Mouse (Mus musculus) lung, postnatal 0 days (tissue): ENCODE data around the gene Elmo1. TPM values are rescaled to one million over a fixed set of nuclear protein-coding genes. Genes with fewer than 3 reads are reported as not detected.

Experiments used
- ATAC-seq: fragments of 200-750 bp; cut with Nextera tagmentation; 2 replicates; pipeline ENCODE4 v1.8.0; 2017; ENCODE audit warnings: moderate library complexity
- DNase-seq: peaks from one replicate; pipeline ENCODE4 v3.0.0-alpha.2; 2016; ENCODE audit warnings: low spot score
- H3K27ac ChIP-seq: fragments of 300-500 bp; sonication (generic); 2 replicates; pipeline ENCODE4 v1.5.1; 2014; ENCODE audit warnings: antibody characterized with exemption, mild to moderate bottlenecking, low read length, mixed read lengths
- H3K27me3 ChIP-seq: fragments of 300-500 bp; sonication (generic); replicated peaks from 2 replicates; pipeline ENCODE4 v1.6.1; 2014; ENCODE audit warnings: low read length, mixed read lengths; ENCODE audit not compliant: insufficient read depth
- H3K36me3 ChIP-seq: fragments of 300-500 bp; sonication (generic); 2 replicates; pipeline ENCODE4 v1.6.1; 2014; ENCODE audit warnings: low read length, mixed read lengths; ENCODE audit not compliant: insufficient read depth
- H3K4me1 ChIP-seq: fragments of 300-500 bp; sonication (generic); 2 replicates; pipeline ENCODE4 v1.6.1; 2014; ENCODE audit warnings: antibody characterized with exemption, low read depth, low read length, mixed read lengths; ENCODE audit not compliant: insufficient read depth
- H3K4me2 ChIP-seq: fragments of 300-500 bp; sonication (generic); replicated peaks from 2 replicates; pipeline ENCODE4 v1.6.1; 2014; ENCODE audit warnings: low read depth, mild to moderate bottlenecking, low read length, moderate library complexity, mixed read lengths
- H3K4me3 ChIP-seq: fragments of 300-500 bp; sonication (generic); 2 replicates; pipeline ENCODE4 v1.5.1; 2014; ENCODE audit warnings: low read depth, low read length
- H3K9ac ChIP-seq: fragments of 300-500 bp; sonication (generic); replicated peaks from 2 replicates; pipeline ENCODE4 v1.6.1; 2014; ENCODE audit warnings: low read depth, mild to moderate bottlenecking
- H3K9me3 ChIP-seq: fragments of 300-500 bp; sonication (generic); 2 replicates; pipeline ENCODE4 v1.6.1; 2016; ENCODE audit warnings: low read length, mixed read lengths
- CTCF ChIP-seq: IDR thresholded peaks from 2 replicates; pipeline ENCODE4 v1.5.1; 2016; ENCODE audit warnings: antibody characterized with exemption, mild to moderate bottlenecking
- EP300 ChIP-seq: IDR thresholded peaks from 2 replicates; pipeline ENCODE4 v1.6.1; 2016; ENCODE audit warnings: antibody characterized with exemption, mild to moderate bottlenecking, control low read depth
- WGBS: fragments of 180-500 bp; shearing (Covaris S2); extraction: QIAGEN DNeasy Blood & Tissue Kit; methylation state at CpG from one replicate; pipeline ENCODE4 v1.1.7; 2014; 5-methylcytosine and 5-hydroxymethylcytosine counted together
- polyA plus RNA-seq: library from polyadenylated mRNA; unstranded; fragments of >200 nt; fragmentation: Nextera tagmentation; extraction: Ambion mirVana; gene quantifications from 2 replicates; pipeline ENCODE4 v1.2.1, GENCODE M21; 2015

The Elmo1 gene
- polyA plus RNA-seq, 1 experiment from 2014 or later = 20.8 TPM

DNA sequence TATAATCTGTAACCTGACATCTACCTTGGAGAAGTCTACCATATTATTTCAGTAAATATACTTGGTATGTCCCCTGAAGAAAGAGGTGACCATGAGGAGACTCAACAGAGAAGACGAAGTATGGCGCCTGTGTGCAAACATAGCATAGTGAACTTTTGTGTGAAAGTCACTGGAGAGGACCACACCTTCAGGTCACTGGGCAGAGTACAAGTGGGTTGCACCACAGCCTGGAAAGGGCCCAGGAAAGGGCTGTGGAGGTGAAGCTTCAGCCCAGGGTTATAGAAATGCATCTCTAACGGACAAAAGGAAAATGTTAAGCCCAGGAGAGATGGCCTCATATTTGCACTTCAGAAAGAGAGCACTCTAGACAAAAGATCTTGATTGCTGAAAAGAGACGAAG is 420.6 kb downstream of the Elmo1 start:
- TF ChIP-seq CTCF (no peak), EP300 (no peak)
- H3K9me3 ChIP-seq = no peaks in the 10 kb centered on the region
- no peaks in the 10 kb centered on the region for H3K4me1 ChIP-seq
- no peak overlapping the region for H3K4me3 ChIP-seq
- no peak overlapping the region for H3K27ac ChIP-seq
- H3K9ac ChIP-seq = no peak overlapping the region
- WGBS = 68% methylated on average over 4 of the region's 4 CpGs
- no peaks in the 10 kb centered on the region for H3K27me3 ChIP-seq
- no peaks in the 10 kb centered on the region for H3K36me3 ChIP-seq
- H3K4me2 ChIP-seq = no peak overlapping the region
- ATAC-seq = no peak
- DNase-seq = no peak

DNA sequence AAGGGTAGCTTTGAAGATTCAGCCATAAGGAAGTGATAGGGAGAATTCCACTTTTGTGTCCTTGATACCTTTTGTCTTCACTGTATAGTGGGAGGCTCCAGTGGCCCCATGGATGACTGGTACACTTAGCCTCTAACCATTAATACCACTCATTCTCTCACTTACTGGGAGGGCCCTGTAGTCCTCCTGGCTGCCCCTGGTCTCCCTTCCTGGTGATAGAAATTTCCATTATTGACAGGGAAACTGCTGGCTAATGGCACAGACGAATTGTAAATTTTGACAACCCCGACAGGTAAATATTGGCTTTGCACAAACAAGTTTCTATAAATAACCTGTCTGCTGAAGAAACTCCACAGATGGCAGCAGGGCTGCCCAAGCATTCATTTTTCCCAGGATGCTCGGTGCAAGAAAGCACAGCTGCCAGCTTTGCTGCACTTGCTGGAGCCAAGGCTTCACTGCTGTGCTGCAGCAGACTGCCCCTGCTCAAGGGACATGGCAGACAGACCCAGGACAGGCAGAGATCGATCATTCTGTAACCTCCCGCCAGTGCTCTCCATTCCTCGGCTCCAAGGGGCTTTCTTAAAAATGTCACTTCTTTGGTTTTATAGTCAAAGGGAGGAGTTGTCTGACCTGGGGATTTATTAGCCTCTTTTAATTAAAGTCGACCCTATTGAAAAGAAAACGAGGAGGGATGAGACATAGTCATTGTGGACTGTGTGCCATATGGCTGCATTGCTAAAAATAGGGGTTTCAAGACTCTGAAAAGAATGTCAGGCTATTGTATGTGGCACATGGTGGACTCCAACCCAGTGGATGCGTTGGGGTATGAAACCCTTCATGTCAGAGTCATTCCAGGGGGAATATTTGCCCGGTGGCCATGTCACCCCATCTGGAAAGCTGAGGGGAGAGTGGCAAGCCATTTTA is 422.2 kb downstream of the Elmo1 start:
- no peak for ATAC-seq

GRCm38 (mm10) chr13:20514721-20515120 is 424.3 kb downstream of the Elmo1 start:
- ATAC-seq (peak; percentile 76), DNase-seq (peak; percentile 57)
- Histone ChIP-seq H3K27ac (no peak overlapping the region), H3K4me1 (no peaks in the 10 kb centered on the region), H3K27me3 (no peaks in the 10 kb centered on the region), H3K4me2 (no peak overlapping the region), H3K9ac (no peak overlapping the region), H3K9me3 (no peaks in the 10 kb centered on the region), H3K36me3 (no peaks in the 10 kb centered on the region), H3K4me3 (no peak overlapping the region)
- no peak for TF ChIP-seq EP300
- WGBS = 70% methylated on average over 3 of the region's 3 CpGs

More for the DNA sequence above, 422.2 kb downstream of the Elmo1 start:
- H3K27me3 ChIP-seq = no peaks in the 10 kb centered on the region
- WGBS = 66% methylated on average over 10 of the region's 10 CpGs
- no peak for DNase-seq
- no peaks in the 10 kb centered on the region for H3K9me3 ChIP-seq
- no peak overlapping the region for H3K9ac ChIP-seq
- H3K4me3 ChIP-seq = no peak overlapping the region
- H3K27ac ChIP-seq = no peak overlapping the region
- H3K36me3 ChIP-seq = no peaks in the 10 kb centered on the region
- no peak overlapping the region for H3K4me2 ChIP-seq
- TF ChIP-seq EP300 = no peak
- no peak for TF ChIP-seq CTCF
- H3K4me1 ChIP-seq = no peaks in the 10 kb centered on the region

GRCm38 (mm10) chr13:20516096-20516495 is 425.7 kb downstream of the Elmo1 start:
- no peaks in the 10 kb centered on the region for H3K9me3 ChIP-seq
- H3K4me1 ChIP-seq = no peaks in the 10 kb centered on the region
- no peak overlapping the region for H3K4me2 ChIP-seq
- H3K9ac ChIP-seq = no peak overlapping the region
- H3K4me3 ChIP-seq = no peak overlapping the region
- ATAC-seq (no peak; the same call in 1 of the 2 replicates), DNase-seq (no peak)
- TF ChIP-seq CTCF = no peak
- TF ChIP-seq EP300 = no peak
- 67% methylated on average over 4 of the region's 4 CpGs for WGBS
- H3K27ac ChIP-seq = no peak overlapping the region
- H3K27me3 ChIP-seq = no peaks in the 10 kb centered on the region
- H3K36me3 ChIP-seq = no peaks in the 10 kb centered on the region

DNA sequence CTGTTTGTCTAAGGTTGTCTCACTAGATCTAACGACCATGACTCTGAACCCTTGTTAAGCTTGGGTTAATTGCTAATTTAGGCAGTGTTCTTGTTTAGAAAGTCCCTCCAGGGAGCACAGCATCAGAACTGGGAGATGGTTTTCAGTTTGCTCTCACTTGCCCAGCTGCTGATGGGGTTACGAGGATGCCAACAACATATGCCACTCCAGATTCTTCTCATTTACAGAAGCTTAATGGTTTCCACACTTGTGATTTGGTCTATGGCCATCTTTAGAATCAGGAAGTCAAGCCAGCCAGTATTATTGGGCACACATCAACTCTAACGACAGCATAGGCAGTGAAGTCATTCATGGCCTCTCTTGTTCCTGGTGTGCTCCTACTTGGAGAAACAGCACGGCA is 427.3 kb downstream of the Elmo1 start:
- DNase-seq (no peak), ATAC-seq (no peak)
- WGBS = 87% methylated on average over 4 of the region's 4 CpGs
- H3K4me1 ChIP-seq = no peaks in the 10 kb centered on the region
- H3K9me3 ChIP-seq = no peaks in the 10 kb centered on the region
- no peaks in the 10 kb centered on the region for H3K27me3 ChIP-seq
- no peak overlapping the region for H3K9ac ChIP-seq
- TF ChIP-seq CTCF = no peak
- no peak for TF ChIP-seq EP300
- no peaks in the 10 kb centered on the region for H3K36me3 ChIP-seq
- H3K4me3 ChIP-seq = no peak overlapping the region
- no peak overlapping the region for H3K27ac ChIP-seq
- no peak overlapping the region for H3K4me2 ChIP-seq

DNA sequence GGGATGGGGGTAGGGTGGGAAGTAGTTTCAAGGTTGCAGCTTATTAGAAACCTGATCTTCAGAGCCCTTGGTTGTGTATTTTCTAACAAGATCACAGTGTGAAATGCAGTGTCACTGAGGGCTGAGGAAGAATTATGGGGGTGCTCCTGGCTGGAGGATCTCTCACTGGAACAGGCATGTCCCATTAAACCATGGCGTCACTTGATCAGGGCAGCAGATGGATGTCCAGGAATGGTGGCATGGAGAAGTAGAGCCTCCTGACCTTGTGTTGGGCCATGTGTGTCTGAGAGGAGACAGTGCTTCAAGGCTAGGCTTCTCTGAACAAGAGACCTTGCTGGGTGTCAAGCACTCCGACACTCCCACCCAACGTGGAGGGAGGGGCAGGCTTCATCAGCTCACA is 431.1 kb downstream of the Elmo1 start:
- no peaks in the 10 kb centered on the region for H3K27me3 ChIP-seq
- no peak overlapping the region for H3K4me3 ChIP-seq
- H3K9me3 ChIP-seq = no peaks in the 10 kb centered on the region
- DNase-seq = no peak
- 75% methylated on average over 3 of the region's 3 CpGs for WGBS
- H3K4me1 ChIP-seq = no peaks in the 10 kb centered on the region
- TF ChIP-seq EP300 (no peak), CTCF (no peak)
- H3K36me3 ChIP-seq = no peaks in the 10 kb centered on the region
- no peak overlapping the region for H3K9ac ChIP-seq
- no peak for ATAC-seq
- H3K4me2 ChIP-seq = no peak overlapping the region
- no peak overlapping the region for H3K27ac ChIP-seq
